Mouse (Mus musculus) ES-CJ7 (cell line): ENCODE measurements at regions not wholly inside any gene's neighbourhood (a gene's known extent, or its start where the extent isn't known, plus 50 kb on each side); places are given as distances from the start of the nearest gene placed in this dataset.

Experiments used
- DNase-seq: peaks from one replicate; pipeline ENCODE4 v3.0.0; 2011; ENCODE audit warnings: low read depth, low spot score

DNA sequence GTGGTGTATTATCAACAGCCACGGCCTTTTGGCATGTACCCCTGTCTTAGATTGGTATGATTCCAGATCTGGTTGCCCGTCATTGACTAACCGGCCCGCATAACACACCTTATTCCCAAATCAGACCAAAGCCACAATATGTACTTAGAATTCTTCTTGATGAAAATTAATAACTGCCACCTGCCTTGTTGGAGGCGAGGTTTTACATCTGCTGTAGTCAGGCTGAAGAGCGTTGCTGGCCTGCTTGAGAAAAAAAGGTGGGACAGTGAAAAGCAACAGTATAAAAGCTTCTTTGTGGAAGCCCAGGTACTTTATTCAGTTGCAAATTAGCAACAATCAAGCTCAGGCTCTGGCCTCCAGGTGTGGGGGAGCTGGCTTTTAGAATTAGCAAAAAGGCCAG, 223.6 kb upstream of the Car8 start:
- peak; percentile 45 for DNase-seq

DNA sequence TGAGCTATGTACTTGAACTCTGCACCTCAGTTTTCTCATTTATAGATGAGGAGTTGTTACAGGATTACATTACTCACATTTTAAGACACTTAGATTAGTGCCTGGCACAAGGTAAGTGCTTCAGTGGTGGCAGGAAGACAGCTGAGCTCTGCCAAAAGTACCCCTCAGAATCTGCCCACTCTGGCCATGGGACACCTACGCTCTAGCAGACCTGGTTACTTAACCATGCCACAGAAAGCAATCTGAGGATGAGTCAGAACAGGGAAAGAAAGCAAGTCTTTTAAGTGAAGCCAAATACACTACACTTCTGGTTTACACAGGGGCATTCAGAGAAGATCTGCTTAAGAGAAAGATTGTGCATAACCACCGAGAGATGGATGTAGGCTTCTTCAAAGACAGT, 215.5 kb upstream of the Car8 start:
- no peak for DNase-seq

DNA sequence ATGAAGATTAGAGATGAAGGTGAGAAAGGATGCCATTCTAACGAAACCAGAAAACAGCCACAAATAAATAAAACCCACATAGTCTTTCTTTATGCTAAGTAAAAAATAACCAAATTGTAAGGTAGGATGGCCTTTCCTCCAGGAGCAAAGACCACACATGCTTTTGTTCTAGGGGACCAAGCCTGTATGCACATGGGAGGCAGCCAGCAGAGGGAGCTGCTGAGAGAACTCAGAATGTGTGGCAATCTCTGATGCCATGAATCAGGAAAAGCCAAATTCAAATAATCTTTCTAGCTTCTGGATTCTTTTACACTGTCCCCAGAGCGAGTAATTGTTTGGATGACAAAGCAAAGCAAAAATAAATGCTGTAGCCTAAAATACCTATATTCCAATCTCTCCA, 193.6 kb upstream of the Car8 start:
- DNase-seq: peak; percentile 23

DNA sequence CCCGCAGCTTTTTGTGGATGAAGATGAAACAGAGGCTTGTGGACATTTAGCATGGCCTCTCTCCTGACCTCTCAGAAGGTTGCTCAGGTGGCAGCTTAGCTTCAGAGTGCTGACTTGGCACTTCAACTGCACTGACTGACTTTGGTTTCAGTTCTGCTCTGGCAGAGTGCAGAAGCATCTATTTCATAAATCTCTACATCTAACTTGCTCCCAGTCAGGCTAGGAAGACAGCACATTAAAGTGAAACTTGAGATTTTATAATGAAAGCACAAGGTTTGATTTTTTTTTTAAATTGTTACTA, 192.1 kb upstream of the Car8 start:
- DNase-seq: no peak

DNA sequence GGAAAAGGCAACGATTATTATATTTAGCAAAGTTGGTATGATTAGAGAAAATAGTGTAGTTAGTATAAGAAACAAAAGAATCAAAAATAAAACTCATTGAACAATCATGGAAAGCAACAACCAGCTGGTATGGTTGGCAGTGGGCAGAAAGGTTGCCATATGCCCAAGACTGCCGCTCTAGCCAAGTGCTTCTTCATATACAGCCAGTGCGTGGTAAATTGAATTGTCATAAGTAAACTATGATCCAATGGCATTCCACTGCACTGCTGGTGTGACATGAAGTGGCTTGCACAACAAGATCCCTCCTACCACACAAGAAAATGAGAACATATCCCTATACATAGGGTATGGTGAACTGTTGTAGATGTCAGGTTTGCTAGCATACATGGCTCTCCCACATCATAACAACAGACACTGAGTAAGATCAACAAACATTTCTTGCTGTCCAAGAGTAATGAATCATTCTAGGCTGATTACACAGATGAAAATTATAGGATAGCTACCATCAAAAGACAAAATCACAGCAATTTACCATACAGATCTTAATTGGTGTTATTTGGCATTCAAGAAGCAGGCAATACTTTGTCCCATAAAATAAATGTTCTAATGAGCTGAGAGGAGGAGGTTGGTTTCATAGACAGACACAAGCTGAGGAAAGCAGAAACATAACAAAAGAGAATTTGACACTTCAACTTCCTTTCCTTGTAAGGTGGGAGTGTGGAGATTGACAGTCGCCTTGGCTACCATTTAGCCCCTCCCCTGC, 191.6 kb upstream of the Car8 start:
- no peak for DNase-seq

GRCm38 (mm10) chr4:8429771-8430170, 190.9 kb upstream of the Car8 start:
- no peak for DNase-seq

DNA sequence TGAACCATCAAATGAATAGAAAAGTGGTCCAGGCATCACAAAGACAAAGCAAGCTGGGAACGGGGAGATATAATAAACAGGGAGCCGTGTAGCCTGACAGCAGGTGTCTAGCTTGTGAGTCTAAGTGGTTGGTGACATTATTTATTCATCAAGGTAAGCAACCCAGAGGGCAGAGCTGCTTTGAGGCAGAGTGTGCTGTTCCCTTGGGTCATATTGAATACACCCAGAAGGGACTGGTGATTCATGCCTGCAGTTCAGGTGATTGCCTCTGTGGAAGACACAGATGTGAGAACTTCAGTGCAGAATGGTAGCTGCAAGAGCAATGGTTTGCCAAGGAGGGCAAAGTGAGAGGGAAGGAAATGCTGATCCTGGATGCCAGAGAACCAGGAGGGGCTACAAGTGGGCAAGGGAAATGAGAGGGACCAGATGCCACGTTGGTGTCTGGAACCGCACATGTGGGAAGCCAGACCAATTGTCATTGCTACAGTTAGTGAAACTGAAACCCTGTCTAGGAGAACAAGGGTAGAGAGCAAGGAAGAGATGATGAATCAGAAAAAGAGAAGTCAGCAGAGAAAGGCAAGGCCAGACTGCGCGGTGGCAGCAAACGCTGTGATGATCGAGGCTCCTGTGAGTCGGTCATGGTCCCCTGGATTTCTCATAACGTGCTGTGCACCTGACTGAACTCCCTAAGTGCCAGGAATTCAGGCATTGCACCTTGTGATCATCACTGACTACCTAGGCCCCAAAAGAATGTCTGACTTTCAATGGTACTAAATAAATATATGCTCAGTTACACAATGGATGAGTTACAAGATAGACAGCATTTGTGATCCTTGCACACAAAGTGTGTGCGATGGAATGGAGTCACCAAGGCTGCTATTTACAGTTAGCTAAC, 190.0 kb upstream of the Car8 start:
- no peak for DNase-seq

DNA sequence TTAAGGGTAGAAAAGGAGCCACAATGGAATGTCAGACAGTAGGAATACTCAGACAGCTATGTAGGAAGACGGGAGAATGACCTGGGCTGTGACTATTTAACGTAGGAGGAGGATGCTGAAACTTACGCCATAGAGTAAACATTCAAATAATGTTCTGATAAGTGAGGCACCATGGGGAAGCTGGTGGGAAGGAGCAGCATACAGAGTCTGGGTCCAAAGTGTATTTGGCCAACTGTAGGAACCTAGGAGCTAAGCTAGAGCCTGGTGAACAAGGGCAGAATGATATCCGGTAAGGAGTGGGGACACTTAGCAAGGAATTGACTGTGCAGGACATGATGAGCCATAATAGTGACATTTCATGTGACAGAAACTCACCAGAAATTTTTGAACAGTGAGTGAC, 189.0 kb upstream of the Car8 start:
- no peak for DNase-seq

DNA sequence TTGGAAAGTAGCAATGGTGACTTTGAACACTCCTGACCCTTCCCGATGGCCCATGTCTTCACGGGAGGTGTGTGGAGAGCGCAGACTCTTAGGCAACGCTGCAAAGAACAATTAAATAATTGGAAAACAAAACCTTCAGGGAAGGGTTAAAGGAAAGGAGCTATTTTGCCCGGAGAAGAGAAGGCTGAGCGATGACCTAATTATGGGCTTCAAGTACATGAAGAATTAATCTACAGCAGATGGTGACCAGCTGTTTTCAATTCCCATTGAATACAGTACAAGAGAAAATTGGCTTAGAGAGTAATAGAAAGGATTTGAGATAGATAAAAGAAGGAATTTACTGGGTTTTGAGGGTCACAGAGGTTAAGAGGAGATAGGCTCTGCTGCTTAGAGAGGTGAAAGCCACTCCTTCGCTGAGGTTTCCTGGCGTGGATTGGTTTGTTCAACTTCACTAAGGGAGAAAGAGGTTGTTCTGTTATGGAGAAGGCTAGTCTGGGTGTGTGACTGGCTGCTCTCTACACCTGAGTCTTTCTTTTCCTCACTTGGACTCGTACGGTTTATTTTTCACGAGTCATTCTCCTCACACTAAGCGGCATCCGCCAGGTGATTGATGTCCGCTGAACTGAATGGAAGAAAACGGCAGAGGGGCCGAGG, 184.7 kb upstream of the Car8 start:
- DNase-seq: no peak

GRCm38 (mm10) chr4:8421285-8421684, 182.4 kb upstream of the Car8 start:
- DNase-seq: no peak

DNA sequence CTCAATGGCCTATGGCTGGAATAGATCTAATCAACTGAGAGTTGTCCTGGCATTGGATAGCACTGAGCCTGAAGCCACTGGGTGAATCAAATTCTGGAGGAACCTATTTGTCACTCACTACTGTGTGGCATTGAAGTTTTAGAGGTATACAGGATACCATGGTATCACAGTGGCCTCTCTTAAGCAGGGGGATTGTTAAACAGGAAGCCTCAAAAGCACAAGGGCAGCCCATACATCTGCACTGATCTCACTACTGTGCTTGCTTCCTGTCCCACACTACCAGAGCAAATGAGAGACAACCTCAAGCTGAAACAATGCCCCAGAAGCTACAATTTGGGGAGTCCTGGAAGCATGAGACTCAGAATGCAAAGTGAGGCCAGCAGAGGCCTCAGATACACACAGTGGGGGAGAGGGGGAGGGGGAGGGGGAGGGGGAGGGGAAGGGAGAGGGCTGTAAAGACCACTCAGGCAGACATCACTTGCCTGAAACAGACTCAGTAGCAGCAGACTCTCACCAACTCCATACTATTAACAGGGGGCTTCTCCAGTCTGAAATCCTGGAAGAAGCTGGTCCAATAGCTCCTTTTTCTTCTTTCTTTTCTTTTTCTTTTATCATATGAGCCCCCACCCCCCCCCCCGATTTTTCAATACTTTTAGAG, 179.7 kb upstream of the Car8 start:
- DNase-seq: no peak

DNA sequence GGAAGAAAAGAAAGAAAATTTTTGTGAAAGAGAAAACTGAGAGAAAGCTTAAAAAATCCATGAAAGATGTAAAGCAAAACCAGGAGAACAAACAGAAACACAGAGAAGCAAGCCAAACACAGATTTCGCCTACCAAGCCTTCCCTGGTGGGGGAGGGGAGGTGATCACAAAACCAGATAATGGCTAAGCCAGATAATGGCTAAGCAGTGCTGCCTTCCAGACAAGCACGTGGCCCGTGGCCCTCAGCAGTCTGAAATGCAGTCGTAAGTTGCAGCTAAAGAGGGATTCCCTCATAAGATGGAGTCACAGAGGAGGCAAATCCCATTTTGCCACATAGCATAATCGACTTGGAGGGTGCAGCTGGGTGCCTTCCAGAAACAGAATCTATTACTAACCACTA, 179.0 kb upstream of the Car8 start:
- no peak for DNase-seq

GRCm38 (mm10) chr4:8413307-8413706, 174.5 kb upstream of the Car8 start:
- DNase-seq: no peak

GRCm38 (mm10) chr4:8400069-8400468, 161.2 kb upstream of the Car8 start:
- DNase-seq: no peak

- no peak for DNase-seq
Observed at GRCm38 (mm10) chr4:8399430-8399829, 160.6 kb upstream of the Car8 start.

DNA sequence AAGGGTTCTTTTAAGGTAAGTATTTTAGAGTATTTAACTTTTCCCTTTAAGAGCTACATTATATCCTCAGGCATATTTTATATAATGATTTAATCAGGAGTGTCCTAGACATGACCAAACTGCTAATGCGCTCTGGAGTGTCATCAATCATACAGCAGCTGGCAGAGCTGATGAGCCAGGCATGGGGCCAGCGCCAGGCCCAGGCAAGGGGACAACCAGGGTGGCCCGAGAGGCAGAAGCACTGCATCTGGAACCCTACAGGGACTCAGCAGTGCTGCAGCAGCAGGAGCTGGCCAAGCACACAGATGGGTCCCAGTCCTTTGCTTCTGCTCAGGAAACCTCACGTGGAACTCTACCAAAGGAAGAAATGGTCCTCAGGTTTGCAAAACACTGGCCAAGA, 160.1 kb upstream of the Car8 start:
- no peak for DNase-seq

DNA sequence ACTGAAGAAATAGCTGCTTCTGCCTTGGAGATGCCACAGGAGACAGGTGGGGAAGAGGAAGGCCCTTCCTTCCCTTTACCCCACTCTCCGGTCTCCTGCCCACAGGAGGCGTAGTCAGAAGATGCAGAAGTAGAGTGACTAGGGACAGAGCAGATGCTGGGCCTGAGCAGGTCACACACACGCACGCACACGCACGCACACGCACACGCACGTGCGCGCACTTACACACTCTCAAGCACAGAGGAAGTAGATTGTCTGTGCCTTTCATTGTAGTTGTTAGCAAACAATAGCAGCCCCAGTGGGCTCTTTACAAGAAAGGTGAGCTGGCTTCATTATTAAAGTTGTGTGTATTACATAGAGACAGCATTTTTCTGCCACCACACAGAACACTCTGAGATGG, 144.3 kb upstream of the Car8 start:
- DNase-seq: no peak

DNA sequence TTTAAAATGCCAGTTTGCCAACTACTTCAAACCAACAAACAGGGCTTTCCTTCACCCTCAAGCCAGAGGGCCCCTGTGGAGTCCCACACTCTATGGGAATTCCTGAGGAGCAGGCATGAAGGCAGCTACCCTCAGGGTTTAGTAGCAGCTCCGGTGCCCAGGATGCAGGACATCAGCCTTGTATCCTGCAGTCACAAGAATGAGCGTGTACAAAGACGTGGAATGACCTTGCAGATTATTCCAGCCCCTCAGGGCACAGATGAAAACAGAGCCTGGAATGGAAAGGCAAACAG, 143.2 kb upstream of the Car8 start:
- no peak for DNase-seq

DNA sequence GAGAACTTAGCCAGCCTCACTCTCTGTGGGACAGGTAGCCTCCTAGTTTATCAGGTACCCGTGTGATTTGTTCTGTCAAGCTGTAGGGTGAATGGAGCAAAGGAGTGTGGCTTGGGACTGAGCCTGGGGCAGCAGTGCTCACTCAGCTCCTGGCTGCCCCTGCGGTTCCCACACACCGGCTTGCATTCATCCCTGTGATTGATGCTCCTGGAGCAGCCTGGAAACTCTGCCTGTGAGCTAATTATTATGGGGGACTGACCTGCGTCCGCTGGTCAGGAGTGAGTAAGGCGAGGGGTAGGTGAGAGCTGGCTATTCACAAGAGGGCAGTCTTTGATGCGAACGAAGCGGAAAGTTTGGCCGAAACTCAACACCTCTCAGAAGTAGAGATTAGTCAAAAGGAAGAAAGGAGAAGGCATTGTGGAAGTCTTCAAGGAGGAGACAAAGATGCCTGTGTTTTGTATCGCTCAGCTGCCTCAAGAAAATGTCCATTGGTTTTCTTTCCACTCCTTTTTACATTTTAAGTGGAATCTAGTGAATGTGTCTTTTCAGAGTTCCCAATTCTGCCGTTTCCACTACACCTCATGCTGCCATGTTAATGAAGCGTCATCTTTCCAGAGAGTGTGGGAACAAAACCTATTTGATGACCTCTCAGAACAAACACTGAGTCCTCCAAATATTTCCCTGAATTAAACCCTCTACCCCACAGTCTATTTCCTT, 142.7 kb upstream of the Car8 start:
- DNase-seq: no peak

- peak; percentile 61 for DNase-seq
Observed at GRCm38 (mm10) chr4:8380711-8381338, 142.0 kb upstream of the Car8 start.

GRCm38 (mm10) chr4:8374737-8375489, 136.1 kb upstream of the Car8 start:
- no peak for DNase-seq
